Mouse (Mus musculus) CH12.LX (cell line): ENCODE measurements around the gene Stt3b. TPM values are rescaled to one million over a fixed set of nuclear protein-coding genes. Genes with fewer than 3 reads are reported as not detected.

ENCODE experiments used
- DNase-seq: peaks from one replicate; pipeline ENCODE4 v3.0.0-alpha.2; 2013; ENCODE audit errors: extremely low read depth
- H3K27ac ChIP-seq: 2 replicates; pipeline ENCODE4 v1.5.1; 2012; ENCODE audit warnings: low read depth, mild to moderate bottlenecking, control low read depth, moderate library complexity; ENCODE audit not compliant: insufficient read depth
- H3K27me3 ChIP-seq: replicated peaks from 2 replicates; pipeline ENCODE3; 2012; ENCODE audit warnings: inconsistent platforms
- H3K36me3 ChIP-seq, 2 experiments: replicated peaks in 1 of 2; 2 replicates each; pipeline versions ENCODE3 to v1.6.1; 2012; ENCODE audit warnings: inconsistent platforms in 1 of 2, low read length in 1 of 2, mild to moderate bottlenecking in 1 of 2, mixed read lengths in 1 of 2, moderate library complexity in 1 of 2; ENCODE audit not compliant: control insufficient read depth in 1 of 2, insufficient read depth in 1 of 2
- H3K4me1 ChIP-seq, 2 experiments: 2 replicates each; pipeline ENCODE4 v1.6.1; 2012; ENCODE audit warnings: inconsistent platforms in 1 of 2, moderate library complexity in 1 of 2; ENCODE audit not compliant: insufficient read depth in 2 of 2, control insufficient read depth in 1 of 2
- H3K4me2 ChIP-seq: 2 replicates; pipeline ENCODE4 v1.6.1; 2012; ENCODE audit warnings: low read depth, mild to moderate bottlenecking, control low read depth; ENCODE audit not compliant: poor library complexity, insufficient read depth, severe bottlenecking
- H3K4me3 ChIP-seq, 3 experiments: fragments of 150-350 bp in 1 of 3; sonication (generic) in 1 of 3; replicated peaks in 1 of 3; 2 replicates each; pipeline versions ENCODE3 to v1.5.1; 2011 to 2012; ENCODE audit warnings: low read depth in 2 of 3, low read length in 2 of 3, mild to moderate bottlenecking in 2 of 3, moderate library complexity in 2 of 3, control low read depth in 1 of 3, improper control_type of control experiment in 1 of 3, inconsistent platforms in 1 of 3, mixed read lengths in 1 of 3; ENCODE audit not compliant: poor library complexity in 1 of 3
- H3K79me2 ChIP-seq: replicated peaks from 2 replicates; pipeline ENCODE4 v1.6.1; 2012; ENCODE audit warnings: mild to moderate bottlenecking, moderate library complexity; ENCODE audit not compliant: control insufficient read depth, poor library complexity, insufficient read depth, severe bottlenecking; ENCODE audit errors: extremely low read depth
- H3K9ac ChIP-seq: 2 replicates; pipeline ENCODE4 v1.6.1; 2012; ENCODE audit warnings: low read depth, mild to moderate bottlenecking, control low read depth, moderate library complexity; ENCODE audit not compliant: insufficient read depth
- H3K9me3 ChIP-seq: replicated peaks from 2 replicates; pipeline ENCODE3; 2012; ENCODE audit warnings: low read length, inconsistent platforms, mixed read lengths
- BHLHE40 ChIP-seq: IDR thresholded peaks from 2 replicates; pipeline ENCODE4 v1.6.1; 2011; ENCODE audit warnings: mild to moderate bottlenecking, low read depth, low read length, improper control_type of control experiment
- CHD1 ChIP-seq: IDR thresholded peaks from 2 replicates; pipeline ENCODE4 v1.6.1; 2012; ENCODE audit warnings: low read depth, low read length, improper control_type of control experiment, inconsistent platforms
- IRF4 ChIP-seq: IDR thresholded peaks from 2 replicates; pipeline ENCODE4 v1.6.1; 2014; ENCODE audit warnings: low read depth, mild to moderate bottlenecking, inconsistent platforms, low read length, improper control_type of control experiment
- KAT2A ChIP-seq: IDR thresholded peaks from 2 replicates; pipeline ENCODE4 v1.6.1; 2012; ENCODE audit warnings: low read length, improper control_type of control experiment, inconsistent platforms; ENCODE audit not compliant: insufficient replicate concordance
- MAFK ChIP-seq: IDR thresholded peaks from 2 replicates; pipeline ENCODE4 v1.6.1; 2011; ENCODE audit warnings: low read length, improper control_type of control experiment; ENCODE audit not compliant: insufficient replicate concordance
- MEF2A ChIP-seq: IDR thresholded peaks from 2 replicates; pipeline ENCODE4 v1.6.1; 2014; ENCODE audit warnings: low read depth, mild to moderate bottlenecking, inconsistent platforms, low read length, improper control_type of control experiment, borderline replicate concordance
- MXI1 ChIP-seq: IDR thresholded peaks from 2 replicates; pipeline ENCODE4 v1.6.1; 2011; ENCODE audit warnings: mild to moderate bottlenecking, low read depth, low read length, improper control_type of control experiment
- MYC ChIP-seq: IDR thresholded peaks from 2 replicates; pipeline ENCODE4 v1.6.1; 2011; ENCODE audit warnings: low read depth, mild to moderate bottlenecking, improper control_type of control experiment, low read length
- NRF1 ChIP-seq: IDR thresholded peaks from 2 replicates; pipeline ENCODE4 v1.6.1; 2014; ENCODE audit warnings: low read depth, mild to moderate bottlenecking, inconsistent platforms, low read length, improper control_type of control experiment, moderate library complexity
- RCOR1 ChIP-seq: conservative IDR thresholded peaks from 2 replicates; pipeline ENCODE4 v1.6.1; 2012; ENCODE audit warnings: low read depth, mild to moderate bottlenecking, inconsistent platforms, low read length, improper control_type of control experiment
- SIN3A ChIP-seq: IDR thresholded peaks from 2 replicates; pipeline ENCODE4 v1.6.1; 2012; ENCODE audit warnings: low read length, improper control_type of control experiment, inconsistent platforms
- SMC3 ChIP-seq: IDR thresholded peaks from 2 replicates; pipeline ENCODE4 v1.6.1; 2011; ENCODE audit warnings: low read depth, low read length, improper control_type of control experiment
- USF1 ChIP-seq: IDR thresholded peaks from 2 replicates; pipeline ENCODE4 v1.6.1; 2014; ENCODE audit warnings: low read depth, mild to moderate bottlenecking, inconsistent platforms, low read length, improper control_type of control experiment
- USF2 ChIP-seq: conservative IDR thresholded peaks from 2 replicates; pipeline ENCODE4 v1.6.1; 2011; ENCODE audit warnings: low read depth, low read length, improper control_type of control experiment
- ZKSCAN1 ChIP-seq: IDR thresholded peaks from 2 replicates; pipeline ENCODE4 v1.6.1; 2012; ENCODE audit warnings: low read depth, inconsistent platforms, low read length, improper control_type of control experiment, borderline replicate concordance
- ZMIZ1 ChIP-seq: IDR thresholded peaks from 2 replicates; pipeline ENCODE4 v1.6.1; 2012; ENCODE audit warnings: low read depth, mild to moderate bottlenecking, inconsistent platforms, low read length, improper control_type of control experiment
- ZNF384 ChIP-seq: IDR thresholded peaks from 2 replicates; pipeline ENCODE4 v1.6.1; 2012; ENCODE audit warnings: low read depth, low read length, improper control_type of control experiment, inconsistent platforms
- dilution Hi-C: fragments of 300-500 bp; cut with MboI; formaldehyde crosslinking; loops from 2 replicates; pipeline ENCODE4 v1.14.3; 2020; ENCODE audit warnings: low sequenced_read_pairs; ENCODE audit not compliant: extremely low pct_unique_long_range_greater_than_20kb, extremely low pct_ligation_motif_present
- in situ Hi-C: fragments of 300-500 bp; cut with MboI; formaldehyde crosslinking; loops from 3 replicates; pipeline ENCODE4 v1.14.3; 2019; ENCODE audit warnings: low sequenced_read_pairs, low pct_ligation_motif_present, low pct_unique_long_range_greater_than_20kb, mixed read lengths
- polyA plus RNA-seq: library from polyadenylated mRNA; unstranded; fragments of >175 nt; gene quantifications from 2 replicates; pipeline ENCODE4 v1.2.1, GENCODE M21; 2012; ENCODE audit warnings: low read depth; ENCODE audit not compliant: insufficient read length
- total RNA-seq, 2 experiments: library from RNA; depleted of rRNA; stranded (reverse); fragments of 300-350 nt in 1 of 2; fragments of >200 nt in 1 of 2; gene quantifications; 2 replicates each; pipeline ENCODE4 v1.2.3; 2012 to 2014

Stt3b gene
- total and polyA plus RNA-seq, 3 experiments = 103 to 155 (median 118) TPM

DNA sequence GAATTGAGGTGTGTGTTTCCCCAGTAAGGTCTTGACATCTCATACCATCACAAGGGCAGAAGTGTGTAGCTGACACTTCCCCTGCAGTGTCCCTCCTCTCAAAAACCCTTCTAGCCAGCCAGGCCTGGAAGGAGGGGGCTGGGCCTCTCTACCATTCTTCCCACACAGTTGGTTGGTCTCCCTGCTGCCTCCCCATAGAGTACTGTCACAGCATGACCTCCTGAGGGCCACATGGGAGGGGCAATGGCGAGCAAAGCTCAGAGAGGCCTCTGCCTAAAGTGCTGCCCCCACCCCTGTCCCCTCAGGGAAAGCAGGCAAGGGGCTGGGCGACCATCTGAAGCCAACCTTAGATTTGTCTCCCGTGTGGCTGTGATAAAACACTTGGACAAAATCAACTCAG is 80.1 kb downstream of the Stt3b start:
- in situ Hi-C loops (no loop called here), dilution Hi-C loops (no loop called here)
- DNase-seq = no peak

DNA sequence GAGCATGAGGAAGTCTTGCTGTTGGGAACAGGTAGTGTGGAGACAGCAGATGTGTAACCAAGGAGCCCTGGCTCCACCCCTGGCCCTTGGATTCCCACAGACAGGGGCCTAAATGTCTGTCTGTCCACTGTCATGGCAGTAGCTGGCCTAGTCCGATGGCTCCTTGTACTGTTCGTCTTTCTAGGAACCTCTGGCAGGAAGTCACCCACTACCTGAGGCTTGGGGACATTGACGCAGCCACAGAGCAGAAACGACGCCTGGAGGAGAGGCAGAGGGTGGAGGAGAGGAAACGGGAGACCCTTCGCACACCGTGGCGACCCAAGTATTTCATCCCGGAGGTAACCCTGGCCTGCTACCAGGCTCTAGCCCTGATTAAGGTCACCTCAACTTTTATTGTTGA is 80.5 kb downstream of the Stt3b start:
- dilution Hi-C loops (no loop called here), in situ Hi-C loops (no loop called here)
- H3K36me3 ChIP-seq = no peaks in the 10 kb centered on the region
- no peaks in the 10 kb centered on the region for H3K9me3 ChIP-seq
- TF ChIP-seq CHD1 (no peak), ZNF384 (no peak), USF1 (no peak), IRF4 (no peak), MEF2A (no peak), NRF1 (no peak), ZKSCAN1 (no peak), KAT2A (no peak)
- H3K4me2 ChIP-seq = no peak overlapping the region
- H3K27ac ChIP-seq = no peak overlapping the region
- no peak overlapping the region for H3K4me3 ChIP-seq
- no peak for DNase-seq
- H3K79me2 ChIP-seq = no peaks in the 10 kb centered on the region
- no peak overlapping the region for H3K9ac ChIP-seq
- H3K27me3 ChIP-seq = no peaks in the 10 kb centered on the region
- H3K4me1 ChIP-seq = peaks cover 0 to 11% of the 10 kb centered on the region in 2 experiments; a peak in 1 of 4 replicates

More for the DNA sequence above, 80.1 kb downstream of the Stt3b start:
- Histone ChIP-seq H3K9me3 (no peaks in the 10 kb centered on the region), H3K27me3 (no peaks in the 10 kb centered on the region), H3K79me2 (no peaks in the 10 kb centered on the region), H3K27ac (no peak overlapping the region), H3K4me1 (peaks cover 0 to 11% of the 10 kb centered on the region in 2 experiments; a peak in 1 of 4 replicates), H3K9ac (no peak overlapping the region), H3K36me3 (no peaks in the 10 kb centered on the region), H3K4me2 (no peak overlapping the region), H3K4me3 (no peak overlapping the region)
- TF ChIP-seq MXI1 (no peak), SMC3 (no peak), RCOR1 (no peak), MEF2A (no peak), ZMIZ1 (no peak), USF2 (no peak), MYC (no peak), SIN3A (no peak), MAFK (no peak), BHLHE40 (no peak)
